Mouse (Mus musculus) liver, adult 2 months (tissue): ENCODE measurements at regions not wholly inside any gene's neighbourhood (a gene's known extent, or its start where the extent isn't known, plus 50 kb on each side); places are given as distances from the start of the nearest gene placed in this dataset.
A peak's percentile ranks its signal among the peaks of the same experiment; 100 is the strongest.

Experiments
- DNase-seq: peaks from one replicate; pipeline ENCODE4 v3.0.0-alpha.2; 2011; ENCODE audit warnings: low read depth, low spot score; ENCODE audit errors: extremely low read depth
- H3K27ac ChIP-seq: fragments of 200-500 bp; replicated peaks from 2 replicates; pipeline ENCODE4 v1.5.1; 2012; ENCODE audit warnings: low read depth, mild to moderate bottlenecking, control low read depth, inconsistent platforms, low read length; ENCODE audit not compliant: insufficient read depth
- H3K27me3 ChIP-seq: fragments of 200-500 bp; 2 replicates; pipeline ENCODE4 v1.6.1; 2012; ENCODE audit warnings: mild to moderate bottlenecking, moderate library complexity, low read length, inconsistent platforms; ENCODE audit not compliant: control insufficient read depth, insufficient read depth
- H3K36me3 ChIP-seq: fragments of 200-500 bp; 2 replicates; pipeline ENCODE4 v1.6.1; 2012; ENCODE audit warnings: low read length, inconsistent platforms; ENCODE audit not compliant: control insufficient read depth, insufficient read depth
- H3K4me1 ChIP-seq: fragments of 200-500 bp; 2 replicates; pipeline ENCODE4 v1.6.1; 2011; ENCODE audit warnings: low read length; ENCODE audit not compliant: control insufficient read depth, insufficient read depth
- H3K4me3 ChIP-seq: fragments of 200-500 bp; 2 replicates; pipeline ENCODE4 v1.5.1; 2011; ENCODE audit warnings: low read depth, mild to moderate bottlenecking, control low read depth, low read length, moderate library complexity; ENCODE audit not compliant: insufficient read depth
- H3K79me2 ChIP-seq: fragments of 200-500 bp; 2 replicates; pipeline ENCODE4 v1.6.1; 2012; ENCODE audit warnings: inconsistent platforms, mild to moderate bottlenecking, low read length, moderate library complexity; ENCODE audit not compliant: control insufficient read depth, insufficient read depth
- H3K9ac ChIP-seq: fragments of 200-500 bp; 2 replicates; pipeline ENCODE4 v1.6.1; 2012; ENCODE audit warnings: low read depth, mild to moderate bottlenecking, control low read depth, inconsistent platforms, low read length
- CTCF ChIP-seq: fragments of 200-500 bp; IDR thresholded peaks from 2 replicates; pipeline ENCODE4 v1.5.1; 2011; ENCODE audit warnings: low read depth, low read length, control low read depth
- POLR2A ChIP-seq: fragments of 200-500 bp; IDR thresholded peaks from 2 replicates; pipeline ENCODE4 v1.6.1; 2011; ENCODE audit warnings: low read length, control low read depth; ENCODE audit not compliant: insufficient read depth; ENCODE audit errors: extremely low read depth
- WGBS: fragments of 180-500 bp; shearing (Covaris S2); methylation state at CpG from one replicate; pipeline ENCODE4 v1.1.7; 2018; 5-methylcytosine and 5-hydroxymethylcytosine counted together

- H3K9ac ChIP-seq = no peak overlapping the region
- no peaks in the 10 kb centered on the region for H3K79me2 ChIP-seq
- no peaks in the 10 kb centered on the region for H3K4me1 ChIP-seq
- H3K27me3 ChIP-seq = no peaks in the 10 kb centered on the region
- TF ChIP-seq POLR2A (no peak), CTCF (no peak)
- DNase-seq = no peak
- no peak overlapping the region for H3K4me3 ChIP-seq
- H3K27ac ChIP-seq = no peak overlapping the region
- WGBS = 94% methylated on average over 4 of the region's 4 CpGs
- no peaks in the 10 kb centered on the region for H3K36me3 ChIP-seq
These were observed 103.9 kb downstream of the Zfp281 start for GRCm38 (mm10) chr1:136728632-136728944.

GRCm38 (mm10) chr1:136730638-136731037 is 105.9 kb downstream of the Zfp281 start:
- H3K27me3 ChIP-seq = no peaks in the 10 kb centered on the region
- no peak for DNase-seq
- H3K27ac ChIP-seq = no peak overlapping the region
- WGBS = 75% methylated on average over 11 of the region's 11 CpGs
- no peak for TF ChIP-seq POLR2A
- H3K79me2 ChIP-seq = no peaks in the 10 kb centered on the region
- no peak overlapping the region for H3K9ac ChIP-seq
- H3K4me3 ChIP-seq = no peak overlapping the region
- H3K4me1 ChIP-seq = no peaks in the 10 kb centered on the region
- no peaks in the 10 kb centered on the region for H3K36me3 ChIP-seq

- no peaks in the 10 kb centered on the region for H3K27me3 ChIP-seq
- H3K27ac ChIP-seq = no peak overlapping the region
- H3K4me3 ChIP-seq = no peak overlapping the region
- WGBS = 60% methylated on average over 5 of the region's 5 CpGs
- no peak for DNase-seq
- no peaks in the 10 kb centered on the region for H3K4me1 ChIP-seq
- no peaks in the 10 kb centered on the region for H3K79me2 ChIP-seq
- H3K36me3 ChIP-seq = no peaks in the 10 kb centered on the region
- H3K9ac ChIP-seq = no peak overlapping the region
- TF ChIP-seq CTCF = no peak
- no peak for TF ChIP-seq POLR2A
These were observed 113.3 kb downstream of the Zfp281 start for GRCm38 (mm10) chr1:136738030-136738429.

GRCm38 (mm10) chr1:136739486-136739885 is 114.8 kb downstream of the Zfp281 start:
- WGBS = 75% methylated on average over 5 of the region's 5 CpGs
- H3K36me3 ChIP-seq = no peaks in the 10 kb centered on the region

GRCm38 (mm10) chr1:136741061-136741460 is 116.4 kb downstream of the Zfp281 start:
- DNase-seq = no peak
- H3K36me3 ChIP-seq = no peaks in the 10 kb centered on the region
- H3K27ac ChIP-seq = no peak overlapping the region
- H3K4me3 ChIP-seq = no peak overlapping the region
- H3K9ac ChIP-seq = no peak overlapping the region
- no peaks in the 10 kb centered on the region for H3K4me1 ChIP-seq
- H3K79me2 ChIP-seq = no peaks in the 10 kb centered on the region
- WGBS = 91% methylated on average over 10 of the region's 10 CpGs
- TF ChIP-seq POLR2A = no peak
- TF ChIP-seq CTCF = no peak
- H3K27me3 ChIP-seq = no peaks in the 10 kb centered on the region

More at GRCm38 (mm10) chr1:136739486-136739885, 114.8 kb downstream of the Zfp281 start:
- no peak for TF ChIP-seq POLR2A
- TF ChIP-seq CTCF = peak; percentile 80
- Histone ChIP-seq H3K9ac (no peak overlapping the region), H3K4me1 (no peaks in the 10 kb centered on the region), H3K79me2 (no peaks in the 10 kb centered on the region), H3K4me3 (no peak overlapping the region), H3K27me3 (no peaks in the 10 kb centered on the region), H3K27ac (no peak overlapping the region)
- peak; percentile 73 for DNase-seq

- 70% methylated on average over 8 of the region's 8 CpGs for WGBS
- DNase-seq = peak; percentile 40
- Histone ChIP-seq H3K27me3 (no peaks in the 10 kb centered on the region), H3K36me3 (no peaks in the 10 kb centered on the region), H3K4me1 (no peaks in the 10 kb centered on the region; the same call in 1 of the 2 replicates), H3K4me3 (no peak overlapping the region), H3K79me2 (no peaks in the 10 kb centered on the region), H3K9ac (no peak overlapping the region), H3K27ac (no peak overlapping the region)
- TF ChIP-seq POLR2A (no peak), CTCF (peak; percentile 68)
These were observed 124.5 kb downstream of the Zfp281 start for GRCm38 (mm10) chr1:136749188-136749587.
